Mouse (Mus musculus): ENCODE results near the gene Cdc45.

DNA sequence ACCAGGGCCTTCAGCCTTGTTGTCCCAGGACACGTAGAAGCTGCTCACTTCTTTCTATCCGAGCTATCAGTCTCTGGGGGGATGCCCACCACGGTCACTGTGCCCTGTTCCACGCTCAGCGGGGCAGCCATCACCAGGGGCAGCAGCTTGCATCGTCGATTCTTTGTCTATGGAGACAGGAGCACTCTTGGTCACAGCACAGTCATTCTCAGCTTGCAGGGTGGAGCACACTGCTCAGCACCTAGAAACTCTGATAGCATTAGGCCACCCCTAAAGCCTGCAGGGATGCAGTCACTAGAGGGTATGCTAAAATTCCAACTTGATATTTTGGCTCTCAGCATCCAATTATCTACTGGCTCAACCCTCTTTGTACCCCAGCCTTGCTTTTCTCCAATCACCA is 26.8 kb downstream of the Cdc45 start:
- TF ChIP-seq CTCF (IDR thresholded peaks at IDR 0.05; ENCODE audit: extremely low read depth, insufficient read depth, insufficient read length, insufficient replicate concordance) (no peak), POLR2A (IDR thresholded peaks at IDR 0.05; ENCODE audit: low read depth, low read length) (no peak)

Data from spleen, adult 2 months (tissue).